Mouse (Mus musculus) MEL (cell line): ENCODE measurements around the gene Lrrc4c. TPM values are rescaled to one million over a fixed set of nuclear protein-coding genes. Genes with fewer than 3 reads are reported as not detected.

Source experiments
- DNase-seq: peaks from one replicate; pipeline ENCODE4 v3.0.0; 2011; ENCODE audit warnings: low read depth, low spot score
- H3K27ac ChIP-seq: 2 replicates; pipeline ENCODE4 v1.5.1; 2012; ENCODE audit warnings: low read depth, mild to moderate bottlenecking, control low read depth, low read length, moderate library complexity; ENCODE audit not compliant: control insufficient read depth
- H3K27me3 ChIP-seq, 2 experiments: fragments of 150-350 bp in 1 of 2; sonication (generic) in 1 of 2; 2 replicates each; pipeline ENCODE4 v1.6.1; 2012; ENCODE audit warnings: low read length in 2 of 2, mild to moderate bottlenecking in 2 of 2, improper control_type of control experiment in 1 of 2, moderate library complexity in 1 of 2; ENCODE audit not compliant: insufficient read depth in 2 of 2, control insufficient read depth in 1 of 2
- H3K36me3 ChIP-seq, 2 experiments: 2 replicates each; pipeline ENCODE4 v1.6.1; 2012 to 2014; ENCODE audit warnings: low read length in 2 of 2, improper control_type of control experiment in 1 of 2, inconsistent platforms in 1 of 2, mild to moderate bottlenecking in 1 of 2; ENCODE audit not compliant: insufficient read depth in 2 of 2, control insufficient read depth in 1 of 2
- H3K4me1 ChIP-seq, 2 experiments: fragments of 150-350 bp in 1 of 2; sonication (generic) in 1 of 2; 2 replicates each; pipeline ENCODE4 v1.6.1; 2012; ENCODE audit warnings: low read length in 2 of 2, improper control_type of control experiment in 1 of 2, mild to moderate bottlenecking in 1 of 2; ENCODE audit not compliant: insufficient read depth in 2 of 2, control insufficient read depth in 1 of 2
- H3K4me3 ChIP-seq, 2 experiments: fragments of 150-350 bp in 1 of 2; sonication (generic) in 1 of 2; 2 replicates each; pipeline ENCODE4 v1.5.1; 2012; ENCODE audit warnings: low read depth in 2 of 2, low read length in 2 of 2, mild to moderate bottlenecking in 2 of 2, moderate library complexity in 2 of 2, control low read depth in 1 of 2, improper control_type of control experiment in 1 of 2; ENCODE audit not compliant: control insufficient read depth in 1 of 2, insufficient read depth in 1 of 2
- H3K79me2 ChIP-seq: 2 replicates; pipeline ENCODE4 v1.6.1; 2012; ENCODE audit warnings: mild to moderate bottlenecking, low read length, moderate library complexity; ENCODE audit not compliant: control insufficient read depth, poor library complexity, insufficient read depth
- H3K9ac ChIP-seq: 2 replicates; pipeline ENCODE4 v1.6.1; 2012; ENCODE audit warnings: low read depth, mild to moderate bottlenecking, control low read depth, low read length, moderate library complexity; ENCODE audit not compliant: control insufficient read depth, poor library complexity, severe bottlenecking
- H3K9me3 ChIP-seq: fragments of 150-350 bp; sonication (generic); replicated peaks from 2 replicates; pipeline ENCODE4 v1.6.1; 2012; ENCODE audit warnings: mild to moderate bottlenecking, low read length, improper control_type of control experiment, moderate library complexity; ENCODE audit not compliant: insufficient read depth
- CHD1 ChIP-seq: IDR thresholded peaks from 2 replicates; pipeline ENCODE4 v1.6.1; 2012; ENCODE audit warnings: low read depth, mild to moderate bottlenecking, inconsistent platforms, low read length, improper control_type of control experiment
- CTCF ChIP-seq, 3 experiments: IDR thresholded peaks in 2 of 3; conservative IDR thresholded peaks in 1 of 3; 2 replicates each; pipeline ENCODE4 v1.5.1; 2011 to 2012; ENCODE audit warnings: low read length in 3 of 3, low read depth in 2 of 3, mild to moderate bottlenecking in 2 of 3, improper control_type of control experiment in 1 of 3, inconsistent platforms in 1 of 3, mixed read lengths in 1 of 3, moderate library complexity in 1 of 3; ENCODE audit not compliant: control insufficient read depth in 1 of 3, insufficient read depth in 1 of 3, poor library complexity in 1 of 3, severe bottlenecking in 1 of 3
- ELF1 ChIP-seq: IDR thresholded peaks from 2 replicates; pipeline ENCODE4 v1.6.1; 2014; ENCODE audit warnings: low read depth, mild to moderate bottlenecking, inconsistent platforms, low read length, improper control_type of control experiment, moderate library complexity
- EP300 ChIP-seq, 2 experiments: IDR thresholded peaks; 2 replicates each; pipeline ENCODE4 v1.6.1; 2011; ENCODE audit warnings: improper control_type of control experiment in 2 of 2, low read length in 2 of 2, low read depth in 1 of 2, mild to moderate bottlenecking in 1 of 2
- ETS1 ChIP-seq: IDR thresholded peaks from 2 replicates; pipeline ENCODE4 v1.6.1; 2012; ENCODE audit warnings: low read depth, mild to moderate bottlenecking, inconsistent platforms, low read length, improper control_type of control experiment, moderate library complexity
- GABPA ChIP-seq: IDR thresholded peaks from 2 replicates; pipeline ENCODE4 v1.6.1; 2012; ENCODE audit warnings: low read depth, mild to moderate bottlenecking, inconsistent platforms, low read length, improper control_type of control experiment, moderate library complexity
- HCFC1 ChIP-seq: IDR thresholded peaks from 2 replicates; pipeline ENCODE4 v1.6.1; 2012; ENCODE audit warnings: low read depth, mild to moderate bottlenecking, inconsistent platforms, low read length, improper control_type of control experiment, moderate library complexity
- JUND ChIP-seq: IDR thresholded peaks from 2 replicates; pipeline ENCODE4 v1.6.1; 2011; ENCODE audit warnings: low read depth, mild to moderate bottlenecking, improper control_type of control experiment, low read length
- KAT2A ChIP-seq: conservative IDR thresholded peaks from 2 replicates; pipeline ENCODE4 v1.6.1; 2012; ENCODE audit warnings: low read depth, low read length, improper control_type of control experiment, inconsistent platforms
- MAFK ChIP-seq: IDR thresholded peaks from 2 replicates; pipeline ENCODE4 v1.6.1; 2011; ENCODE audit warnings: low read depth, mild to moderate bottlenecking, low read length, improper control_type of control experiment, borderline replicate concordance
- MAX ChIP-seq: IDR thresholded peaks from 2 replicates; pipeline ENCODE4 v1.6.1; 2011; ENCODE audit warnings: low read length, improper control_type of control experiment
- MEF2A ChIP-seq: IDR thresholded peaks from 2 replicates; pipeline ENCODE4 v1.6.1; 2014; ENCODE audit warnings: low read depth, mild to moderate bottlenecking, inconsistent platforms, low read length, improper control_type of control experiment; ENCODE audit not compliant: poor library complexity, insufficient replicate concordance, severe bottlenecking; ENCODE audit errors: extremely low read depth
- MXI1 ChIP-seq: IDR thresholded peaks from 2 replicates; pipeline ENCODE4 v1.6.1; 2011; ENCODE audit warnings: mild to moderate bottlenecking, low read depth, low read length, improper control_type of control experiment
- MYC ChIP-seq: IDR thresholded peaks from 2 replicates; pipeline ENCODE4 v1.6.1; 2011; ENCODE audit warnings: low read depth, mild to moderate bottlenecking, low read length, improper control_type of control experiment, moderate library complexity
- NRF1 ChIP-seq: IDR thresholded peaks from 2 replicates; pipeline ENCODE4 v1.6.1; 2014; ENCODE audit warnings: low read depth, mild to moderate bottlenecking, inconsistent platforms, low read length, improper control_type of control experiment, moderate library complexity; ENCODE audit not compliant: poor library complexity, insufficient read depth, severe bottlenecking
- POLR2AphosphoS2 ChIP-seq: IDR thresholded peaks from 2 replicates; pipeline ENCODE4 v1.6.1; 2011; ENCODE audit warnings: low read length, improper control_type of control experiment
- POLR2AphosphoS5 ChIP-seq: IDR thresholded peaks from 2 replicates; pipeline ENCODE4 v1.6.1; 2012; ENCODE audit warnings: low read depth, borderline replicate concordance, mild to moderate bottlenecking, inconsistent platforms, low read length, moderate library complexity, mixed read lengths
- RAD21 ChIP-seq: IDR thresholded peaks from 2 replicates; pipeline ENCODE4 v1.6.1; 2011; ENCODE audit warnings: mild to moderate bottlenecking, low read depth, low read length, improper control_type of control experiment
- RCOR1 ChIP-seq: IDR thresholded peaks from 2 replicates; pipeline ENCODE4 v1.6.1; 2012; ENCODE audit warnings: low read depth, mild to moderate bottlenecking, inconsistent platforms, low read length, improper control_type of control experiment
- SIN3A ChIP-seq: IDR thresholded peaks from 2 replicates; pipeline ENCODE4 v1.6.1; 2012; ENCODE audit warnings: low read length, improper control_type of control experiment, inconsistent platforms
- SMC3 ChIP-seq: IDR thresholded peaks from 2 replicates; pipeline ENCODE4 v1.6.1; 2011; ENCODE audit warnings: low read depth, low read length, improper control_type of control experiment
- TBP ChIP-seq: IDR thresholded peaks from 2 replicates; pipeline ENCODE4 v1.8.0; 2011; ENCODE audit warnings: low read depth, low read length, improper control_type of control experiment
- UBTF ChIP-seq: IDR thresholded peaks from 2 replicates; pipeline ENCODE4 v1.6.1; 2012; ENCODE audit warnings: low read depth, mild to moderate bottlenecking, inconsistent platforms, low read length, improper control_type of control experiment, moderate library complexity, borderline replicate concordance; ENCODE audit not compliant: insufficient read depth
- USF2 ChIP-seq, 2 experiments: IDR thresholded peaks; 2 replicates each; pipeline ENCODE4 v1.6.1; 2011 to 2012; ENCODE audit warnings: improper control_type of control experiment in 2 of 2, low read length in 2 of 2, borderline replicate concordance in 1 of 2, inconsistent platforms in 1 of 2, low read depth in 1 of 2, mild to moderate bottlenecking in 1 of 2; ENCODE audit not compliant: insufficient read depth in 1 of 2
- ZKSCAN1 ChIP-seq: IDR thresholded peaks from 2 replicates; pipeline ENCODE4 v1.6.1; 2012; ENCODE audit warnings: low read depth, mild to moderate bottlenecking, inconsistent platforms, low read length, improper control_type of control experiment, moderate library complexity
- ZNF384 ChIP-seq: IDR thresholded peaks from 2 replicates; pipeline ENCODE4 v1.6.1; 2012; ENCODE audit warnings: low read depth, mild to moderate bottlenecking, inconsistent platforms, low read length, improper control_type of control experiment
- polyA plus RNA-seq, 2 experiments: library from polyadenylated mRNA; stranded (reverse) in 1 of 2; unstranded in 1 of 2; fragments of >175 nt in 1 of 2; fragments of >200 nt in 1 of 2; gene quantifications; 2 replicates each; pipeline versions ENCODE4 v1.2.1 to v1.2.4; 2012; ENCODE audit warnings: low replicate concordance in 2 of 2, low read depth in 1 of 2; ENCODE audit not compliant: insufficient read length in 2 of 2, insufficient read depth in 1 of 2, missing spikeins in 1 of 2
- total RNA-seq: library from RNA; depleted of rRNA; stranded (reverse); fragments of 300-350 nt; gene quantifications from 2 replicates; pipeline ENCODE4 v1.2.3, GENCODE M21; 2012

Lrrc4c gene
- total and polyA plus RNA-seq, 3 experiments, result not detected

- TF ChIP-seq ZNF384 (no peak), USF2 (IDR thresholded peaks at IDR 0.05; ENCODE audit: borderline replicate concordance in 1 of 2, insufficient read depth in 1 of 2, low read depth in 1 of 2, low read length in 2 of 2) (no peak), NRF1 (no peak), UBTF (no peak), POLR2AphosphoS5 (no peak), MXI1 (no peak), GABPA (no peak), MAX (no peak), JUND (no peak), MYC (no peak), TBP (no peak), MEF2A (no peak), MAFK (no peak), ETS1 (no peak), POLR2AphosphoS2 (no peak), ZKSCAN1 (no peak), RCOR1 (no peak), CHD1 (no peak), SIN3A (no peak), HCFC1 (no peak)
These were observed 296.2 kb downstream of the Lrrc4c start for GRCm38 (mm10) chr2:96614121-96614520.

GRCm38 (mm10) chr2:96618691-96619205, 300.8 kb downstream of the Lrrc4c start:
- TF ChIP-seq UBTF, result no peak
- TF ChIP-seq NRF1, result no peak
- no peak for TF ChIP-seq CTCF (IDR thresholded peaks at IDR 0.05 in 2 of 3, conservative IDR thresholded peaks at IDR 0.05 in 1 of 3; ENCODE audit: control insufficient read depth in 1 of 3, insufficient read depth in 1 of 3, low read depth in 2 of 3, low read length in 3 of 3, poor library complexity in 1 of 3, severe bottlenecking in 1 of 3)
- no peak for TF ChIP-seq SIN3A
- TF ChIP-seq EP300 (IDR thresholded peaks at IDR 0.05; ENCODE audit: low read depth in 1 of 2, low read length in 2 of 2), result no peak
- TF ChIP-seq HCFC1, result no peak
- TF ChIP-seq POLR2AphosphoS2, result no peak
- TF ChIP-seq MAFK, result no peak
- TF ChIP-seq ETS1, result no peak
- no peak for TF ChIP-seq MEF2A
- TF ChIP-seq MXI1, result no peak
- TF ChIP-seq KAT2A, result no peak
- TF ChIP-seq RCOR1, result no peak
- no peak for TF ChIP-seq RAD21
- no peak for TF ChIP-seq ELF1
- TF ChIP-seq SMC3, result no peak
- TF ChIP-seq, all 39 proteins: peak for 0
- H3K36me3 ChIP-seq, result no peaks in the 10 kb centered on the region
- H3K4me3 ChIP-seq, result no peak overlapping the region
- no peaks in the 10 kb centered on the region for H3K9me3 ChIP-seq
- H3K4me1 ChIP-seq, result no peaks in the 10 kb centered on the region
- H3K9ac ChIP-seq, result no peak overlapping the region
- H3K79me2 ChIP-seq, result no peaks in the 10 kb centered on the region
- no peak for DNase-seq
- no peak overlapping the region for H3K27ac ChIP-seq
- no peaks in the 10 kb centered on the region for H3K27me3 ChIP-seq

More at GRCm38 (mm10) chr2:96614121-96614520, 296.2 kb downstream of the Lrrc4c start:
- no peaks in the 10 kb centered on the region for H3K9me3 ChIP-seq
- H3K9ac ChIP-seq, result no peak overlapping the region
- no peaks in the 10 kb centered on the region for H3K4me1 ChIP-seq
- DNase-seq, result no peak
- no peaks in the 10 kb centered on the region for H3K36me3 ChIP-seq
- H3K27me3 ChIP-seq, result no peaks in the 10 kb centered on the region
- no peaks in the 10 kb centered on the region for H3K79me2 ChIP-seq
- H3K27ac ChIP-seq, result no peak overlapping the region
- no peak overlapping the region for H3K4me3 ChIP-seq
